Mouse (Mus musculus): ENCODE results near the gene Gm28079. TPM values are rescaled to one million over a fixed set of nuclear protein-coding genes. Genes with fewer than 3 reads are reported as not detected.

Gm28079 gene
- not detected for polyA plus RNA-seq (2017; shearing (Covaris generic))

DNA sequence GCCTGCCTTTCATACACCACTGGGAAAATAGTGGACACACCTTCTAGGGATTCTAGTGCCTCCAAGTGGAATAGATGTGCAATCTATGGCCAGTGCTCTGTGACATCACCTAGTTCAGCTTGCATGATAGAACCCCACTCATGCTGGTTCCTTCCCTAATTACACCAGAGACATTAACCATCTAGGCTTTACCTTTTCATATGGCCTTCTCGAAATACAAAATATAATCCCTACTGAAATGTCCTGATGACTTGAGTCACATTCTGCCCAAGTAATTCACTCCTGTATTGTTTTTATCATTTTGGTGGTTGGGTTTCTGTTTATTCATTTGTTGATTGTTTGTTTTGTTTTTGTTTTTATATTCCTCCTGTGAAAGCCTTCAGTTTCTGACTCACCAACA is at the start of gene Gm28079:
Gene Gm28079, minus strand, starts transcription at position 101 of the 400 bp plus-strand sequence.

All from inflammation-experienced regulatory T-cells, adult 16 weeks (primary cell).